Mouse (Mus musculus): ENCODE results near the gene Mtfr1l. TPM values are rescaled to one million over a fixed set of nuclear protein-coding genes. Genes with fewer than 3 reads are reported as not detected.

Gene Mtfr1l
- polyA plus RNA-seq, 1 experiment from 2014 or later, result 151 TPM

GRCm38 (mm10) chr4:134488211-134488610, 47.0 kb downstream of the Mtfr1l start:
- 0 out of 2 replicates have a peak, but pooled peaks cover 2% of the 10 kb centered on the region for H3K9me3 ChIP-seq (replicated peaks)
- H3K27ac ChIP-seq (ENCODE audit: poor library complexity, severe bottlenecking), result no peak overlapping the region
- no peak for ATAC-seq (ENCODE audit: insufficient number of reproducible peaks, low FRiP score)
- 89% methylated on average over 5 of the region's 5 CpGs for WGBS
- H3K9ac ChIP-seq, result no peak overlapping the region
- no peak overlapping the region for H3K4me2 ChIP-seq
- H3K4me3 ChIP-seq, result no peak overlapping the region
- no peaks in the 10 kb centered on the region for H3K36me3 ChIP-seq
- H3K4me1 ChIP-seq (replicated peaks), result no peaks in the 10 kb centered on the region
- no peaks in the 10 kb centered on the region for H3K27me3 ChIP-seq (replicated peaks)

GRCm38 (mm10) chr4:134485151-134485900, 49.9 kb downstream of the Mtfr1l start:
- H3K4me3 ChIP-seq, result no peak overlapping the region
- no peaks in the 10 kb centered on the region for H3K4me1 ChIP-seq (replicated peaks)
- 77% methylated on average over 5 of the region's 5 CpGs for WGBS
- no peak overlapping the region for H3K9ac ChIP-seq
- H3K4me2 ChIP-seq, result no peak overlapping the region
- ATAC-seq (ENCODE audit: insufficient number of reproducible peaks, low FRiP score), result no peak
- no peak overlapping the region for H3K27ac ChIP-seq (ENCODE audit: poor library complexity, severe bottlenecking)
- no peaks in the 10 kb centered on the region for H3K9me3 ChIP-seq (replicated peaks)
- 0 out of 2 replicates have a peak, but pooled peaks cover 6% of the 10 kb centered on the region for H3K27me3 ChIP-seq (replicated peaks)
- no peaks in the 10 kb centered on the region for H3K36me3 ChIP-seq

GRCm38 (mm10) chr4:134484231-134484630, 51.0 kb downstream of the Mtfr1l start:
- ATAC-seq (ENCODE audit: insufficient number of reproducible peaks, low FRiP score), result no peak
- no peak overlapping the region for H3K4me3 ChIP-seq
- H3K27me3 ChIP-seq (replicated peaks), result 0 out of 2 replicates have a peak, but pooled peaks cover 6% of the 10 kb centered on the region
- H3K4me2 ChIP-seq, result no peak overlapping the region
- H3K9me3 ChIP-seq (replicated peaks), result no peaks in the 10 kb centered on the region
- no peak overlapping the region for H3K27ac ChIP-seq (ENCODE audit: poor library complexity, severe bottlenecking)
- no peaks in the 10 kb centered on the region for H3K4me1 ChIP-seq (replicated peaks)
- H3K36me3 ChIP-seq, result no peaks in the 10 kb centered on the region
- no peak overlapping the region for H3K9ac ChIP-seq
- WGBS, result 75% methylated on average over 10 of the region's 10 CpGs

- Histone ChIP-seq H3K27ac (ENCODE audit: poor library complexity, severe bottlenecking) (no peak overlapping the region), H3K4me2 (0 out of 2 replicates have a peak overlapping the region, but pooled peaks have one; percentile 2), H3K4me1 (replicated peaks) (no peaks in the 10 kb centered on the region), H3K36me3 (no peaks in the 10 kb centered on the region), H3K27me3 (replicated peaks) (0 out of 2 replicates have a peak, but pooled peaks cover 6% of the 10 kb centered on the region), H3K9me3 (replicated peaks) (no peaks in the 10 kb centered on the region), H3K9ac (no peak overlapping the region), H3K4me3 (no peak overlapping the region)
- no peak for ATAC-seq (ENCODE audit: insufficient number of reproducible peaks, low FRiP score)
- 33% methylated on average over 6 of the region's 6 CpGs for WGBS
Observed at GRCm38 (mm10) chr4:134483696-134484095, 51.5 kb downstream of the Mtfr1l start.

GRCm38 (mm10) chr4:134483078-134483688, 52.0 kb downstream of the Mtfr1l start:
- no peak overlapping the region for H3K4me3 ChIP-seq
- no peaks in the 10 kb centered on the region for H3K4me1 ChIP-seq (replicated peaks)
- H3K27me3 ChIP-seq (replicated peaks), result 0 out of 2 replicates have a peak, but pooled peaks cover 6% of the 10 kb centered on the region
- H3K9ac ChIP-seq, result no peak overlapping the region
- no peaks in the 10 kb centered on the region for H3K36me3 ChIP-seq
- ATAC-seq (ENCODE audit: insufficient number of reproducible peaks, low FRiP score), result no peak
- no peaks in the 10 kb centered on the region for H3K9me3 ChIP-seq (replicated peaks)
- H3K4me2 ChIP-seq, result 0 out of 2 replicates have a peak overlapping the region, but pooled peaks have one; percentile 2
- 64% methylated on average over 6 of the region's 6 CpGs for WGBS
- H3K27ac ChIP-seq (ENCODE audit: poor library complexity, severe bottlenecking), result no peak overlapping the region

- Histone ChIP-seq H3K27ac (ENCODE audit: poor library complexity, severe bottlenecking) (no peak overlapping the region), H3K9me3 (replicated peaks) (no peaks in the 10 kb centered on the region), H3K27me3 (replicated peaks) (0 out of 2 replicates have a peak, but pooled peaks cover 6% of the 10 kb centered on the region), H3K9ac (no peak overlapping the region), H3K4me3 (no peak overlapping the region), H3K4me1 (replicated peaks) (no peaks in the 10 kb centered on the region), H3K4me2 (no peak overlapping the region), H3K36me3 (no peaks in the 10 kb centered on the region)
- WGBS, result 76% methylated on average over 8 of the region's 8 CpGs
- ATAC-seq (ENCODE audit: insufficient number of reproducible peaks, low FRiP score), result no peak
Observed at GRCm38 (mm10) chr4:134482442-134482841, 52.7 kb downstream of the Mtfr1l start.

GRCm38 (mm10) chr4:134481270-134481669, 53.9 kb downstream of the Mtfr1l start:
- Histone ChIP-seq H3K36me3 (peaks cover 10% of the 10 kb centered on the region), H3K4me2 (no peak overlapping the region), H3K4me3 (no peak overlapping the region), H3K27ac (ENCODE audit: poor library complexity, severe bottlenecking) (no peak overlapping the region), H3K27me3 (replicated peaks) (0 out of 2 replicates have a peak, but pooled peaks cover 6% of the 10 kb centered on the region), H3K4me1 (replicated peaks) (no peaks in the 10 kb centered on the region), H3K9ac (no peak overlapping the region), H3K9me3 (replicated peaks) (no peaks in the 10 kb centered on the region)
- WGBS, result 56% methylated on average over 6 of the region's 6 CpGs
- ATAC-seq (ENCODE audit: insufficient number of reproducible peaks, low FRiP score), result no peak

GRCm38 (mm10) chr4:134480864-134481263, 54.3 kb downstream of the Mtfr1l start:
- Histone ChIP-seq H3K4me3 (no peak overlapping the region), H3K4me2 (no peak overlapping the region), H3K36me3 (peaks cover 14% of the 10 kb centered on the region), H3K27ac (ENCODE audit: poor library complexity, severe bottlenecking) (no peak overlapping the region), H3K27me3 (replicated peaks) (0 out of 2 replicates have a peak, but pooled peaks cover 6% of the 10 kb centered on the region), H3K9ac (no peak overlapping the region), H3K9me3 (replicated peaks) (no peaks in the 10 kb centered on the region), H3K4me1 (replicated peaks) (no peaks in the 10 kb centered on the region)
- ATAC-seq (ENCODE audit: insufficient number of reproducible peaks, low FRiP score), result no peak
- 21% methylated on average over 6 of the region's 6 CpGs for WGBS

GRCm38 (mm10) chr4:134479839-134480238, 55.3 kb downstream of the Mtfr1l start:
- Histone ChIP-seq H3K4me3 (no peak overlapping the region), H3K4me2 (no peak overlapping the region), H3K27me3 (replicated peaks) (0 out of 2 replicates have a peak, but pooled peaks cover 6% of the 10 kb centered on the region), H3K9me3 (replicated peaks) (no peaks in the 10 kb centered on the region), H3K4me1 (replicated peaks) (no peaks in the 10 kb centered on the region), H3K9ac (no peak overlapping the region), H3K36me3 (peaks cover 25% of the 10 kb centered on the region), H3K27ac (ENCODE audit: poor library complexity, severe bottlenecking) (no peak overlapping the region)
- 80% methylated on average over 4 of the region's 4 CpGs for WGBS
- ATAC-seq (ENCODE audit: insufficient number of reproducible peaks, low FRiP score), result no peak

GRCm38 (mm10) chr4:134478031-134478430, 57.2 kb downstream of the Mtfr1l start:
- Histone ChIP-seq H3K9ac (peak overlapping the region; percentile 43; the same call in 1 of the 2 replicates), H3K27ac (ENCODE audit: poor library complexity, severe bottlenecking) (no peak overlapping the region), H3K4me3 (no peak overlapping the region), H3K4me2 (no peak overlapping the region), H3K9me3 (replicated peaks) (no peaks in the 10 kb centered on the region), H3K36me3 (peaks cover 39% of the 10 kb centered on the region), H3K27me3 (replicated peaks) (0 out of 2 replicates have a peak, but pooled peaks cover 6% of the 10 kb centered on the region), H3K4me1 (replicated peaks) (no peaks in the 10 kb centered on the region)
- 7% methylated on average over 9 of the region's 9 CpGs for WGBS
- ATAC-seq (ENCODE audit: insufficient number of reproducible peaks, low FRiP score), result peak; percentile 70; the same call in 1 of the 2 replicates

- no peak overlapping the region for H3K4me3 ChIP-seq
- H3K36me3 ChIP-seq, result peaks cover 50% of the 10 kb centered on the region
- no peaks in the 10 kb centered on the region for H3K4me1 ChIP-seq (replicated peaks)
- 92% methylated on average over 8 of the region's 8 CpGs for WGBS
- H3K9me3 ChIP-seq (replicated peaks), result no peaks in the 10 kb centered on the region
- H3K27ac ChIP-seq (ENCODE audit: poor library complexity, severe bottlenecking), result no peak overlapping the region
- H3K27me3 ChIP-seq (replicated peaks), result no peaks in the 10 kb centered on the region
- ATAC-seq (ENCODE audit: insufficient number of reproducible peaks, low FRiP score), result no peak
- no peak overlapping the region for H3K4me2 ChIP-seq
- no peak overlapping the region for H3K9ac ChIP-seq
Observed at GRCm38 (mm10) chr4:134476899-134477298, 58.3 kb downstream of the Mtfr1l start.
